Mouse (Mus musculus): ENCODE results near the gene Axdnd1. TPM values are rescaled to one million over a fixed set of nuclear protein-coding genes. Genes with fewer than 3 reads are reported as not detected.

The Axdnd1 gene
- polyA plus RNA-seq, 1 experiment from 2014 or later, result 0.09 TPM

- no peak for DNase-seq (ENCODE audit: low spot score)
- WGBS, result 90% methylated on average over 3 of the region's 3 CpGs
These were observed 39.7 kb downstream of the Axdnd1 start for GRCm38 (mm10) chr1:156381217-156381616.

DNA sequence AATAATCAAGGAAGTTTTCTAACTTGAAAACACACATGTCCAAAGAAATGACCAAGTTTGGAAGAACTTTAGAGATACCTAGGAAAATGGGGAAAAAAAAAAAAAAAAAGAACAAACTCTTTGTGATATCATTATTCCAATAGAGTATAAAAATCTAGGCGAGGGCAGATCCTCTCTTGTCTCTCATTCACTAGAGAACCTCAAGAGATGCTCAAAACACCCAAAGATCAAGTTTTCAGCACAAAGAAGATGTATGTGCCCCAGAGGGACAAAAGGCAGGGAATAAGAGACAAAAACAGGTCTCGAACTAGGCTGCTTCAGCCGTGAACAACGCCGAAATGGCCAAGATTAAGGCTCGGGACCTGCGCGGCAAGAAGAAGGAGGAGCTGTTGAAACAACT lies 55.2 kb downstream of the Axdnd1 start, which contains the start of gene Gm2000:
Gene Gm2000, plus strand, starts transcription at position 301 of the 400 bp plus-strand sequence.
- no peaks in the 10 kb centered on the region for H3K27me3 ChIP-seq (ENCODE audit: low read depth, poor library complexity, severe bottlenecking)
- DNase-seq (ENCODE audit: low spot score), result no peak
- no peak within 1 kb of the TSS for H3K27ac ChIP-seq (replicated peaks)
- WGBS, result 90% methylated on average over 8 of the region's 8 CpGs
- no peaks in the 10 kb centered on the region for H3K36me3 ChIP-seq
- H3K9me3 ChIP-seq (replicated peaks), result no peaks in the 10 kb centered on the region
- no peaks in the 10 kb centered on the region for H3K4me1 ChIP-seq
- H3K4me3 ChIP-seq, result no peak within 1 kb of the TSS

More at GRCm38 (mm10) chr1:156381217-156381616, 39.7 kb downstream of the Axdnd1 start:
- Histone ChIP-seq H3K4me1 (no peaks in the 10 kb centered on the region), H3K9me3 (replicated peaks) (no peaks in the 10 kb centered on the region), H3K27ac (replicated peaks) (no peak overlapping the region), H3K36me3 (no peaks in the 10 kb centered on the region), H3K4me3 (no peak overlapping the region), H3K27me3 (ENCODE audit: low read depth, poor library complexity, severe bottlenecking) (no peaks in the 10 kb centered on the region)

GRCm38 (mm10) chr1:156352466-156352865 lies 68.5 kb downstream of the Axdnd1 start:
- no peaks in the 10 kb centered on the region for H3K9me3 ChIP-seq (replicated peaks)
- H3K36me3 ChIP-seq, result no peaks in the 10 kb centered on the region
- WGBS, result 94% methylated on average over 2 of the region's 2 CpGs
- DNase-seq (ENCODE audit: low spot score), result no peak
- no peaks in the 10 kb centered on the region for H3K4me1 ChIP-seq
- no peak overlapping the region for H3K4me3 ChIP-seq
- H3K27ac ChIP-seq (replicated peaks), result no peak overlapping the region
- H3K27me3 ChIP-seq (ENCODE audit: low read depth, poor library complexity, severe bottlenecking), result no peaks in the 10 kb centered on the region

- Histone ChIP-seq H3K4me1 (no peaks in the 10 kb centered on the region), H3K27ac (replicated peaks) (no peak overlapping the region), H3K4me3 (no peak overlapping the region), H3K36me3 (no peaks in the 10 kb centered on the region), H3K27me3 (ENCODE audit: low read depth, poor library complexity, severe bottlenecking) (no peaks in the 10 kb centered on the region), H3K9me3 (replicated peaks) (no peaks in the 10 kb centered on the region)
- DNase-seq (ENCODE audit: low spot score), result no peak
- 86% methylated on average over 4 of the region's 4 CpGs for WGBS
These were observed 70.5 kb downstream of the Axdnd1 start for GRCm38 (mm10) chr1:156350441-156350840.

- Histone ChIP-seq H3K4me1 (no peaks in the 10 kb centered on the region), H3K27me3 (ENCODE audit: low read depth, poor library complexity, severe bottlenecking) (no peaks in the 10 kb centered on the region), H3K4me3 (no peak overlapping the region), H3K27ac (replicated peaks) (no peak overlapping the region), H3K9me3 (replicated peaks) (no peaks in the 10 kb centered on the region), H3K36me3 (no peaks in the 10 kb centered on the region)
- no peak for DNase-seq (ENCODE audit: low spot score)
- 84% methylated on average over 4 of the region's 4 CpGs for WGBS
These were observed 71.9 kb downstream of the Axdnd1 start for GRCm38 (mm10) chr1:156349031-156349430.

GRCm38 (mm10) chr1:156345633-156346032 lies 75.3 kb downstream of the Axdnd1 start:
- 93% methylated on average over 4 of the region's 4 CpGs for WGBS
- H3K4me3 ChIP-seq, result no peak overlapping the region

GRCm38 (mm10) chr1:156344433-156344832 lies 76.5 kb downstream of the Axdnd1 start:
- H3K27ac ChIP-seq (replicated peaks), result no peak overlapping the region
- no peak overlapping the region for H3K4me3 ChIP-seq
- H3K4me1 ChIP-seq, result no peaks in the 10 kb centered on the region
- no peaks in the 10 kb centered on the region for H3K27me3 ChIP-seq (ENCODE audit: low read depth, poor library complexity, severe bottlenecking)
- H3K9me3 ChIP-seq (replicated peaks), result no peaks in the 10 kb centered on the region
- no peaks in the 10 kb centered on the region for H3K36me3 ChIP-seq
- no peak for DNase-seq (ENCODE audit: low spot score)
- WGBS, result 75% methylated on average over 4 of the region's 4 CpGs

More at GRCm38 (mm10) chr1:156345633-156346032, 75.3 kb downstream of the Axdnd1 start:
- Histone ChIP-seq H3K36me3 (no peaks in the 10 kb centered on the region), H3K4me1 (no peaks in the 10 kb centered on the region), H3K27ac (replicated peaks) (no peak overlapping the region), H3K9me3 (replicated peaks) (no peaks in the 10 kb centered on the region), H3K27me3 (ENCODE audit: low read depth, poor library complexity, severe bottlenecking) (no peaks in the 10 kb centered on the region)
- no peak for DNase-seq (ENCODE audit: low spot score)

GRCm38 (mm10) chr1:156340847-156341246 lies 80.1 kb downstream of the Axdnd1 start:
- DNase-seq (ENCODE audit: low spot score), result no peak
- H3K9me3 ChIP-seq (replicated peaks), result no peaks in the 10 kb centered on the region
- H3K27ac ChIP-seq (replicated peaks), result no peak overlapping the region
- H3K4me3 ChIP-seq, result no peak overlapping the region
- H3K27me3 ChIP-seq (ENCODE audit: low read depth, poor library complexity, severe bottlenecking), result no peaks in the 10 kb centered on the region
- WGBS, result 80% methylated on average over 4 of the region's 4 CpGs
- no peaks in the 10 kb centered on the region for H3K36me3 ChIP-seq
- H3K4me1 ChIP-seq, result no peaks in the 10 kb centered on the region

- Histone ChIP-seq H3K4me1 (no peaks in the 10 kb centered on the region), H3K27me3 (ENCODE audit: low read depth, poor library complexity, severe bottlenecking) (no peaks in the 10 kb centered on the region), H3K27ac (replicated peaks) (no peak overlapping the region), H3K36me3 (no peaks in the 10 kb centered on the region), H3K9me3 (replicated peaks) (no peaks in the 10 kb centered on the region), H3K4me3 (no peak overlapping the region)
- 91% methylated on average over 9 of the region's 9 CpGs for WGBS
- DNase-seq (ENCODE audit: low spot score), result no peak
These were observed 97.8 kb downstream of the Axdnd1 start for GRCm38 (mm10) chr1:156323126-156323525.

DNA sequence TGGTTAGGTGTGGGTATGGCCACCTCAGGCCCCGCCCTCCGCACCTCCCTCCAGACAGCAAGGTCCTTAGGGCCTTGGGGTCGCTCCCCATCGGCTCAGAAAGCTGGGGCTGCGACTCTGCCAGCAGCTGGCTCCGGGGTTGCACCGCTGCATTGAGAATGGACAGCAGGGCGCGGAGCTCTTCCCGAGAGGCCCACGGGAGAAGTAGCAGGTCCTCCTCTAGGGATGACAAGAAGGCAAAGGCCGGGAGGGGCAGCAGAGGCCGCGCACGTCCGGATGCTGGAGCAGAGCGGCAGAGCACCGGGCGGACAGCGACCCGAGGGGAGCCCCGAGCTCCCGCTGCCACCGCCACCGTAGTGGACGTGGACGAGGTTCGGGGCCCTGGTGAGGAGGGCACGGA lies 110.3 kb downstream of the Axdnd1 start, which contains the start of gene Nphs2:
Gene Nphs2, plus strand, starts transcription at position 98 of the 400 bp plus-strand sequence.
- H3K4me3 ChIP-seq, result peak within 1 kb of the TSS; percentile 49
- peaks cover 66% of the 10 kb centered on the region for H3K27me3 ChIP-seq (ENCODE audit: low read depth, poor library complexity, severe bottlenecking)
- H3K4me1 ChIP-seq, result peaks cover 8% of the 10 kb centered on the region
- DNase-seq (ENCODE audit: low spot score), result peak; percentile 39
- no peaks in the 10 kb centered on the region for H3K9me3 ChIP-seq (replicated peaks)
- 0 out of 2 replicates have a peak within 1 kb of the TSS, but pooled peaks have one; percentile 9 for H3K27ac ChIP-seq (replicated peaks)
- H3K36me3 ChIP-seq, result no peaks in the 10 kb centered on the region
- WGBS, result 3% methylated on average over 29 of the region's 29 CpGs

- DNase-seq (ENCODE audit: low spot score), result no peak
- whole genome bisulfite sequencing, result 80% methylated on average over 1 of the region's 1 CpGs
- Histone ChIP-seq H3K27ac (replicated peaks) (no peak overlapping the region), H3K4me3 (no peak overlapping the region), H3K4me1 (peaks cover 9% of the 10 kb centered on the region), H3K9me3 (replicated peaks) (no peaks in the 10 kb centered on the region), H3K27me3 (ENCODE audit: low read depth, poor library complexity, severe bottlenecking) (peaks cover 86% of the 10 kb centered on the region), H3K36me3 (no peaks in the 10 kb centered on the region)
These were observed 112.4 kb downstream of the Axdnd1 start for GRCm38 (mm10) chr1:156308595-156308994.

DNA sequence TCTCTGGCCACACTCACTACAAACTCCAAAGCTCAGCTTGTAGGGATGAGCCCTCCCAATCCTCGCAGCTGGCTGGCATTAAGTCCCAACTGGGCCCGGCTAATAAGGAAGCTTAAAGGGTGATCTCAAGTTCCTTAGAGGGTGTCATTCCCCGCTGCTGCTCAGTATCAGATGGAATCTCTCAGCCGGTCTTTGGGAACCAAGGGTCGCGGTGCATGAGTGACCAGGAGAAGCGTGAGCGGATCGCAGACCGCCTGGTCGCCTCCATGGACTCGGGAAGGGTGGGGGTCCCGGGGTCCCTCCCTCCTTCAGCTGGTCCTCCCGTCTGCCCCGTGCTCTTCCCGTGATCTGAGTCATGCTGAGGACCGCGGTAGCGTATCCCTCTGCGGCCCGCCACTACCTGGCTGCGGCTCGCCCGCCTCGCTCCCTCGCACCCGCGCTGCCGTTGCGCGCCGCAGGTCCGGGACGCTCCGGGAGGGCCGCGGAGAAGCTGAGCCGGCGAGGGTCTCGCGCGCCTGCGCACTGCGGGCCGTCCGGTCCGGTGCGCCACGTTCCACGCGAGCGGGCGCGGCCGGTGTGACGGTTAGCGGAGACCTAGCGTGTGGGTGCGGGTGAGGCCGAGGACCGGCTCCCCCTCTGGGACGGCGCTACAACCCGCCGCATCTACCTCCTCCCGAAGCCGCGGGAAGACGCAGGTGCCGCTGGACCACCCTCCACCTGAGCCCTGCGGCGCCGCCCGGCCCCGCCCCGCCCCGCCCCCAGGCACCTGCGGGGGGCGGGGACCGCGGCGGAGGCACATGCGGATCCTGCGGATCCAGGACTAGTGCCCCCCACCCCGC lies 117.8 kb downstream of the Axdnd1 start, which contains the start of gene Tdrd5:
Gene Tdrd5, minus strand, starts transcription at position 754 of the 839 bp plus-strand sequence.
- Histone ChIP-seq H3K27me3 (ENCODE audit: low read depth, poor library complexity, severe bottlenecking) (peaks cover 65% of the 10 kb centered on the region), H3K9me3 (replicated peaks) (0 out of 2 replicates have a peak, but pooled peaks cover 7% of the 10 kb centered on the region), H3K4me3 (peak within 1 kb of the TSS; percentile 81), H3K27ac (replicated peaks) (peak within 1 kb of the TSS; percentile 68), H3K36me3 (no peaks in the 10 kb centered on the region), H3K4me1 (peaks cover 11% of the 10 kb centered on the region)
- WGBS, result under 1% methylated on average over 79 of the region's 85 CpGs
- DNase-seq (ENCODE audit: low spot score), result peak; percentile 55

- no peak overlapping the region for H3K4me3 ChIP-seq
- no peaks in the 10 kb centered on the region; the same call in 1 of the 2 replicates for H3K4me1 ChIP-seq
- DNase-seq (ENCODE audit: low spot score), result no peak
- 90% methylated on average over 6 of the region's 6 CpGs for WGBS
- H3K9me3 ChIP-seq (replicated peaks), result no peaks in the 10 kb centered on the region
- H3K36me3 ChIP-seq, result no peaks in the 10 kb centered on the region
- H3K27me3 ChIP-seq (ENCODE audit: low read depth, poor library complexity, severe bottlenecking), result no peaks in the 10 kb centered on the region
- H3K27ac ChIP-seq (replicated peaks), result no peak overlapping the region
These were observed 130.9 kb downstream of the Axdnd1 start for GRCm38 (mm10) chr1:156290016-156290415.

Data from midbrain, embryonic 10.5 days (tissue).